9 mouse cellular contexts compared by ENCODE assay signal in the genomic region with DNA sequence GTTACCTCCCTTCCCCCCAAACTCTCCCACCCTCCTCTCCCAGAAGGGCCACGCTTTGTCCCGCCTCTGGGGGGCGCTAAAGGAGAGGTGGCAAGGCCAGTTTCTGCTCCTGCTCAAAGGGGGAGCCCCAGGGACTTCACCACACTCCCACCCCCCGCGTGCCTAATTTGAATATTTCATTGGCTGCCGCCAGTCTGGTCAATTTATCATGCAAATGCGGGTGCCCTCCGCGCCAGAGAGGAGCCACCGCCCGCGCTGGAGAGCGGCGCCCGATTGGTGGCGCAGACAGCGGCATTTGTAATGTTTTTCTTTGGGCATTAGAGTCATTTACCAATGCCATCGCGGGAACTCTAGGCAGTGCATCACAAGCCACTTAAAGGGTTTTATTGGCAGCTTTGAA. TPM values are rescaled to one million over a fixed set of nuclear protein-coding genes. Genes with fewer than 3 reads are reported as not detected.
DNase-seq lines count a peak whose midpoint lies in the region; ATAC-seq and TF ChIP-seq lines count a peak whose summit lies in the region.
"Had no signal": no experiment of that assay in that cellular context is flagged by ENCODE, and none has a peak within 500 bp of the region (broad histone marks: within the 10 kb centered on the region; RNA-seq: fewer than 3 reads in every experiment).

No protein-coding gene starts in this region.

- TF ChIP-seq POLR2A in cerebellum, adult 2 months (IDR thresholded peaks at IDR 0.05; ENCODE audit: borderline replicate concordance, insufficient read depth, low read length) = no peak
- TF ChIP-seq POLR2A in olfactory bulb, adult 2 months (IDR thresholded peaks at IDR 0.05; ENCODE audit: insufficient read depth, low read depth, low read length) = no peak

- no peaks in the 10 kb centered on the region for H3K36me3 ChIP-seq in liver, embryonic 14.5 days (replicated peaks; ENCODE audit: control insufficient read depth, insufficient read depth, low read depth)

- H3K27me3 ChIP-seq in cerebellum, adult 2 months (ENCODE audit: control insufficient read depth, insufficient read depth, low read length) = no peaks in the 10 kb centered on the region; the same call in 1 of the 2 replicates
- peaks cover 56% of the 10 kb centered on the region for H3K27me3 ChIP-seq in liver, embryonic 14.5 days (ENCODE audit: control insufficient read depth, insufficient read depth, low read length)

- no peaks in the 10 kb centered on the region for H3K9me3 ChIP-seq in liver, embryonic 14.5 days (ENCODE audit: control insufficient read depth, low read length)

- peak in 1 of 2 experiments; percentile 36 for DNase-seq in cerebellum, adult 2 months
- DNase-seq in cerebellum, adult 9-10 months = no peak
- peak; percentile 34 for DNase-seq in urinary bladder, adult 2 months (ENCODE audit: low spot score)
- no peak for DNase-seq in urinary bladder, adult 18-20 months (ENCODE audit: low spot score in 2 of 2)
- peak; percentile 58 for DNase-seq in heart, postnatal 4 days
- DNase-seq in liver, embryonic 14.5 days (ENCODE audit: low read depth in 3 of 3, low spot score in 3 of 3) = no peak
- no peak for DNase-seq in T-cell, adult 2 months (ENCODE audit: low spot score)

- ATAC-seq in liver, embryonic 14.5 days (ENCODE audit: insufficient read depth) = no peak

- H3K4me2 ChIP-seq in liver, embryonic 14.5 days (ENCODE audit: low read depth) = no peak overlapping the region

- no peak overlapping the region for H3K27ac ChIP-seq in cerebellum, adult 2 months (ENCODE audit: insufficient read depth, low read length)
- H3K27ac ChIP-seq in liver, embryonic 14.5 days = no peak overlapping the region
- no peak overlapping the region for H3K27ac ChIP-seq in olfactory bulb, adult 2 months (ENCODE audit: insufficient read depth, low read depth, low read length)
- H3K27ac ChIP-seq: macrophage had no signal

- no peak overlapping the region for H3K4me3 ChIP-seq in cerebellum, adult 2 months (replicated peaks; ENCODE audit: insufficient read depth, low read depth, low read length)
- H3K4me3 ChIP-seq in liver, embryonic 14.5 days (ENCODE audit: insufficient read depth in 1 of 2, low read depth in 2 of 2, low read length in 2 of 2) = no peak overlapping the region
- H3K4me3 ChIP-seq in olfactory bulb, adult 2 months (ENCODE audit: insufficient read depth, low read depth, low read length) = no peak overlapping the region

- 5% methylated on average over 19 of the region's 19 CpGs for WGBS in cerebellum, adult 2 months
- WGBS in liver, embryonic 14.5 days (ENCODE audit: insufficient replicate concordance) = under 1% methylated on average over 19 of the region's 19 CpGs
- WGBS in olfactory bulb, adult 2 months = 2% methylated on average over 19 of the region's 19 CpGs

- peak; percentile 15; the same call in 1 of the 2 replicates for TF ChIP-seq CTCF in cerebellum, adult 2 months (IDR thresholded peaks at IDR 0.05; ENCODE audit: borderline replicate concordance, insufficient read depth, low read depth, low read length)
- TF ChIP-seq CTCF in liver, embryonic 14.5 days (IDR thresholded peaks at IDR 0.05; ENCODE audit: low read depth) = peak; percentile 46
- peak; percentile 43; the same call in 1 of the 2 replicates for TF ChIP-seq CTCF in olfactory bulb, adult 2 months (IDR thresholded peaks at IDR 0.05; ENCODE audit: insufficient read depth, low read depth, low read length)

- H3K4me1 ChIP-seq in cerebellum, adult 2 months (ENCODE audit: control insufficient read depth, insufficient read depth, low read length) = 0 out of 2 replicates have a peak, but pooled peaks cover 5% of the 10 kb centered on the region
- H3K4me1 ChIP-seq in liver, embryonic 14.5 days (replicated peaks; ENCODE audit: control insufficient read depth in 2 of 2, insufficient read depth in 2 of 2, low read length in 1 of 2) = no peaks in the 10 kb centered on the region
- peaks cover 12% of the 10 kb centered on the region for H3K4me1 ChIP-seq in olfactory bulb, adult 2 months (ENCODE audit: control insufficient read depth, insufficient read depth, low read length)

- H3K9ac ChIP-seq in liver, embryonic 14.5 days (replicated peaks) = no peak overlapping the region

- TF ChIP-seq EP300 in liver, embryonic 14.5 days (IDR thresholded peaks at IDR 0.05; ENCODE audit: low read depth) = no peak

RNA-seq across cellular contexts. Expression of a gene that starts 7.4 kb away (rescaled TPM):
- polyA plus RNA-seq in cerebellum, adult 2 months (2012; rRNA removed) = 12.5 and 13.5 TPM in 2 replicates
- 22.7 and 34.0 TPM in 2 replicates for polyA plus RNA-seq in urinary bladder, adult 2 months (2012; rRNA removed)
- 1 to 10 TPM; 5.5 to 6.1 TPM for total RNA-seq in heart, postnatal 4 days (2021)
- polyA plus RNA-seq in liver, embryonic 14.5 days (2012; rRNA removed) = 0.40 and 0.48 TPM in 2 replicates
- 0.33 and 0.34 TPM in 2 replicates for polyA plus RNA-seq in liver, embryonic 14.5 days (2014; fragmentation: Nextera tagmentation; extraction: Ambion mirVana)
- polyA plus RNA-seq in olfactory bulb, adult 2 months (2012; ENCODE audit: insufficient read depth, insufficient read length, low replicate concordance, missing spikeins) = not detected in 2 replicates
- polyA plus RNA-seq: macrophage had no signal

Comparison
In these comparisons a context has a peak if more than half of its experiments do, and no peak if none do; other contexts are left out.
1. DNase-seq: peak in urinary bladder, adult 2 months (single experiment) and heart, postnatal 4 days (single experiment); none in cerebellum, adult 9-10 months (single experiment), urinary bladder, adult 18-20 months (0 of 2), liver, embryonic 14.5 days (0 of 3) and T-cell, adult 2 months (single experiment).
2. Peak in every context shown above with its lines, with median percentiles within 50 percentile points of each other: CTCF ChIP-seq.